Mouse (Mus musculus) forebrain, postnatal 0 days (tissue): ENCODE measurements at regions not wholly inside any gene's neighbourhood (a gene's known extent, or its start where the extent isn't known, plus 50 kb on each side); places are given as distances from the start of the nearest gene placed in this dataset.

ENCODE experiments used
- ATAC-seq: fragments of 200-750 bp; cut with Nextera tagmentation; 2 replicates; pipeline ENCODE4 v1.8.0; 2017; ENCODE audit warnings: mild to moderate bottlenecking, moderate library complexity
- DNase-seq: peaks from one replicate; pipeline ENCODE4 v3.0.0-alpha.2; 2015
- H3K27ac ChIP-seq: fragments of 300-500 bp; sonication (generic); 2 replicates; pipeline ENCODE4 v1.5.1; 2014; ENCODE audit warnings: low read depth, mild to moderate bottlenecking, antibody characterized with exemption, low read length, moderate library complexity, mixed read lengths
- H3K27me3 ChIP-seq: fragments of 300-500 bp; sonication (generic); 2 replicates; pipeline ENCODE4 v1.6.1; 2014; ENCODE audit warnings: mild to moderate bottlenecking, low read length, mixed read lengths; ENCODE audit not compliant: insufficient read depth
- H3K36me3 ChIP-seq: fragments of 300-500 bp; sonication (generic); 2 replicates; pipeline ENCODE4 v1.6.1; 2014; ENCODE audit warnings: mild to moderate bottlenecking, moderate library complexity; ENCODE audit not compliant: insufficient read depth
- H3K4me1 ChIP-seq: fragments of 300-500 bp; sonication (generic); 2 replicates; pipeline ENCODE4 v1.6.1; 2014; ENCODE audit warnings: antibody characterized with exemption; ENCODE audit not compliant: insufficient read depth
- H3K4me2 ChIP-seq: fragments of 300-500 bp; sonication (generic); 2 replicates; pipeline ENCODE4 v1.6.1; 2014; ENCODE audit warnings: low read depth, mild to moderate bottlenecking, moderate library complexity
- H3K4me3 ChIP-seq: fragments of 300-500 bp; sonication (generic); 2 replicates; pipeline ENCODE4 v1.5.1; 2014; ENCODE audit warnings: low read depth, low read length, mixed read lengths
- H3K9ac ChIP-seq: fragments of 300-500 bp; sonication (generic); 2 replicates; pipeline ENCODE4 v1.6.1; 2014; ENCODE audit warnings: mild to moderate bottlenecking
- H3K9me3 ChIP-seq: fragments of 300-500 bp; sonication (generic); 2 replicates; pipeline ENCODE4 v1.6.1; 2016; ENCODE audit warnings: low read length
- CTCF ChIP-seq: sonication (generic); IDR thresholded peaks from 2 replicates; pipeline ENCODE4 v1.5.1; 2016; ENCODE audit warnings: antibody characterized with exemption, control low read depth, low read depth
- WGBS: fragments of 180-500 bp; shearing (Covaris S2); extraction: QIAGEN DNeasy Blood & Tissue Kit; methylation state at CpG from one replicate; pipeline ENCODE4 v1.1.7; 2014; 5-methylcytosine and 5-hydroxymethylcytosine counted together

- WGBS, result 93% methylated on average over 1 of the region's 1 CpGs
- no peaks in the 10 kb centered on the region for H3K9me3 ChIP-seq
- no peak for DNase-seq
Observed at GRCm38 (mm10) chr12:32315099-32315783, 63.3 kb upstream of the Ccdc71l start.

More at GRCm38 (mm10) chr12:32315099-32315783, 63.3 kb upstream of the Ccdc71l start:
- Histone ChIP-seq H3K4me2 (no peak overlapping the region), H3K4me1 (no peaks in the 10 kb centered on the region), H3K4me3 (no peak overlapping the region), H3K27me3 (no peaks in the 10 kb centered on the region), H3K36me3 (no peaks in the 10 kb centered on the region), H3K9ac (no peak overlapping the region), H3K27ac (no peak overlapping the region)
- TF ChIP-seq CTCF, result no peak
- ATAC-seq, result no peak
